Mouse (Mus musculus): ENCODE results near the gene Schip1. TPM values are rescaled to one million over a fixed set of nuclear protein-coding genes. Genes with fewer than 3 reads are reported as not detected.

Gene Schip1
- polyA plus RNA-seq, 1 experiment from 2014 or later = 60.3 TPM

GRCm38 (mm10) chr3:68582103-68582740 is 517.6 kb downstream of the Schip1 start:
- no peaks in the 10 kb centered on the region for H3K27me3 ChIP-seq (ENCODE audit: control insufficient read depth, insufficient read depth, low read length)
- H3K4me3 ChIP-seq (ENCODE audit: low read length) = no peak overlapping the region
- H3K36me3 ChIP-seq (ENCODE audit: control insufficient read depth, insufficient read depth) = no peaks in the 10 kb centered on the region
- ATAC-seq (replicated peaks; ENCODE audit: extremely low read depth, insufficient read depth, low FRiP score) = no peak
- no peaks in the 10 kb centered on the region for H3K9me3 ChIP-seq (replicated peaks; ENCODE audit: control insufficient read depth, low read length)
- H3K27ac ChIP-seq (ENCODE audit: low read length) = peak overlapping the region; percentile 90
- H3K9ac ChIP-seq (ENCODE audit: low read length) = peak overlapping the region; percentile 46
- H3K4me2 ChIP-seq (ENCODE audit: low read depth, low read length) = peak overlapping the region; percentile 57; the same call in 1 of the 2 replicates
- H3K4me1 ChIP-seq (ENCODE audit: control insufficient read depth, insufficient read depth, low read length) = peaks cover 39% of the 10 kb centered on the region
- WGBS = 76% methylated on average over 12 of the region's 12 CpGs

- peak overlapping the region; percentile 40 for H3K4me3 ChIP-seq (ENCODE audit: low read length)
- H3K4me2 ChIP-seq (ENCODE audit: low read depth, low read length) = peak overlapping the region; percentile 57
These were observed 518.6 kb downstream of the Schip1 start for GRCm38 (mm10) chr3:68583031-68583693.

GRCm38 (mm10) chr3:68583771-68584511 is 519.3 kb downstream of the Schip1 start:
- 31% methylated on average over 14 of the region's 14 CpGs for WGBS
- no peaks in the 10 kb centered on the region for H3K27me3 ChIP-seq (ENCODE audit: control insufficient read depth, insufficient read depth, low read length)
- peak; percentile 83 for ATAC-seq (replicated peaks; ENCODE audit: extremely low read depth, insufficient read depth, low FRiP score)
- H3K36me3 ChIP-seq (ENCODE audit: control insufficient read depth, insufficient read depth) = no peaks in the 10 kb centered on the region
- peak overlapping the region; percentile 90 for H3K27ac ChIP-seq (ENCODE audit: low read length)
- peak overlapping the region; percentile 57 for H3K4me2 ChIP-seq (ENCODE audit: low read depth, low read length)
- peak overlapping the region; percentile 40 for H3K4me3 ChIP-seq (ENCODE audit: low read length)
- peak overlapping the region; percentile 46 for H3K9ac ChIP-seq (ENCODE audit: low read length)
- H3K9me3 ChIP-seq (replicated peaks; ENCODE audit: control insufficient read depth, low read length) = no peaks in the 10 kb centered on the region
- H3K4me1 ChIP-seq (ENCODE audit: control insufficient read depth, insufficient read depth, low read length) = peaks cover 55% of the 10 kb centered on the region

More at GRCm38 (mm10) chr3:68583031-68583693, 518.6 kb downstream of the Schip1 start:
- 13% methylated on average over 14 of the region's 14 CpGs for WGBS
- ATAC-seq (replicated peaks; ENCODE audit: extremely low read depth, insufficient read depth, low FRiP score) = 0 out of 2 replicates have a peak, but pooled peaks have one; percentile 20
- Histone ChIP-seq H3K36me3 (ENCODE audit: control insufficient read depth, insufficient read depth) (no peaks in the 10 kb centered on the region), H3K4me1 (ENCODE audit: control insufficient read depth, insufficient read depth, low read length) (peaks cover 49% of the 10 kb centered on the region), H3K9me3 (replicated peaks; ENCODE audit: control insufficient read depth, low read length) (no peaks in the 10 kb centered on the region), H3K27ac (ENCODE audit: low read length) (peak overlapping the region; percentile 90), H3K27me3 (ENCODE audit: control insufficient read depth, insufficient read depth, low read length) (no peaks in the 10 kb centered on the region), H3K9ac (ENCODE audit: low read length) (peak overlapping the region; percentile 46)

GRCm38 (mm10) chr3:68585213-68585612 is 520.6 kb downstream of the Schip1 start:
- 74% methylated on average over 4 of the region's 4 CpGs for WGBS
- Histone ChIP-seq H3K36me3 (ENCODE audit: control insufficient read depth, insufficient read depth) (no peaks in the 10 kb centered on the region), H3K9ac (ENCODE audit: low read length) (peak overlapping the region; percentile 8; the same call in 1 of the 2 replicates), H3K9me3 (replicated peaks; ENCODE audit: control insufficient read depth, low read length) (no peaks in the 10 kb centered on the region), H3K4me1 (ENCODE audit: control insufficient read depth, insufficient read depth, low read length) (peaks cover 62% of the 10 kb centered on the region), H3K4me2 (ENCODE audit: low read depth, low read length) (peak overlapping the region; percentile 48), H3K27me3 (ENCODE audit: control insufficient read depth, insufficient read depth, low read length) (no peaks in the 10 kb centered on the region), H3K4me3 (ENCODE audit: low read length) (peak overlapping the region; percentile 25), H3K27ac (ENCODE audit: low read length) (peak overlapping the region; percentile 52)
- no peak for ATAC-seq (replicated peaks; ENCODE audit: extremely low read depth, insufficient read depth, low FRiP score)

- Histone ChIP-seq H3K27me3 (ENCODE audit: control insufficient read depth, insufficient read depth, low read length) (no peaks in the 10 kb centered on the region), H3K9ac (ENCODE audit: low read length) (peak overlapping the region; percentile 54), H3K4me3 (ENCODE audit: low read length) (no peak overlapping the region), H3K9me3 (replicated peaks; ENCODE audit: control insufficient read depth, low read length) (no peaks in the 10 kb centered on the region), H3K27ac (ENCODE audit: low read length) (peak overlapping the region; percentile 82), H3K36me3 (ENCODE audit: control insufficient read depth, insufficient read depth) (no peaks in the 10 kb centered on the region), H3K4me2 (ENCODE audit: low read depth, low read length) (peak overlapping the region; percentile 15), H3K4me1 (ENCODE audit: control insufficient read depth, insufficient read depth, low read length) (peaks cover 72% of the 10 kb centered on the region)
- ATAC-seq (replicated peaks; ENCODE audit: extremely low read depth, insufficient read depth, low FRiP score) = no peak
- whole genome bisulfite sequencing = 26% methylated on average over 9 of the region's 9 CpGs
These were observed 522.1 kb downstream of the Schip1 start for GRCm38 (mm10) chr3:68586646-68587064.

- H3K9me3 ChIP-seq (replicated peaks; ENCODE audit: control insufficient read depth, low read length) = no peaks in the 10 kb centered on the region
- no peak overlapping the region for H3K4me3 ChIP-seq (ENCODE audit: low read length)
- H3K27ac ChIP-seq (ENCODE audit: low read length) = peak overlapping the region; percentile 82
- H3K4me1 ChIP-seq (ENCODE audit: control insufficient read depth, insufficient read depth, low read length) = peaks cover 66% of the 10 kb centered on the region
- H3K9ac ChIP-seq (ENCODE audit: low read length) = no peak overlapping the region; the same call in 1 of the 2 replicates
- 52% methylated on average over 10 of the region's 10 CpGs for WGBS
- no peaks in the 10 kb centered on the region for H3K27me3 ChIP-seq (ENCODE audit: control insufficient read depth, insufficient read depth, low read length)
- H3K4me2 ChIP-seq (ENCODE audit: low read depth, low read length) = no peak overlapping the region; the same call in 1 of the 2 replicates
- no peaks in the 10 kb centered on the region for H3K36me3 ChIP-seq (ENCODE audit: control insufficient read depth, insufficient read depth)
- ATAC-seq (replicated peaks; ENCODE audit: extremely low read depth, insufficient read depth, low FRiP score) = no peak
These were observed 523.1 kb downstream of the Schip1 start for GRCm38 (mm10) chr3:68587567-68588245.

GRCm38 (mm10) chr3:68589220-68589840 is 524.7 kb downstream of the Schip1 start:
- Histone ChIP-seq H3K9me3 (replicated peaks; ENCODE audit: control insufficient read depth, low read length) (no peaks in the 10 kb centered on the region), H3K4me3 (ENCODE audit: low read length) (no peak overlapping the region), H3K36me3 (ENCODE audit: control insufficient read depth, insufficient read depth) (no peaks in the 10 kb centered on the region), H3K4me2 (ENCODE audit: low read depth, low read length) (peak overlapping the region; percentile 25), H3K9ac (ENCODE audit: low read length) (peak overlapping the region; percentile 41), H3K27ac (ENCODE audit: low read length) (peak overlapping the region; percentile 66), H3K4me1 (ENCODE audit: control insufficient read depth, insufficient read depth, low read length) (peaks cover 56% of the 10 kb centered on the region), H3K27me3 (ENCODE audit: control insufficient read depth, insufficient read depth, low read length) (no peaks in the 10 kb centered on the region)
- ATAC-seq (replicated peaks; ENCODE audit: extremely low read depth, insufficient read depth, low FRiP score) = peak; percentile 63
- 41% methylated on average over 9 of the region's 9 CpGs for WGBS

- no peaks in the 10 kb centered on the region for H3K27me3 ChIP-seq (ENCODE audit: control insufficient read depth, insufficient read depth, low read length)
- H3K4me3 ChIP-seq (ENCODE audit: low read length) = no peak overlapping the region
- no peaks in the 10 kb centered on the region for H3K36me3 ChIP-seq (ENCODE audit: control insufficient read depth, insufficient read depth)
- no peaks in the 10 kb centered on the region for H3K9me3 ChIP-seq (replicated peaks; ENCODE audit: control insufficient read depth, low read length)
- WGBS = 74% methylated on average over 8 of the region's 8 CpGs
- no peak overlapping the region for H3K27ac ChIP-seq (ENCODE audit: low read length)
- H3K4me2 ChIP-seq (ENCODE audit: low read depth, low read length) = no peak overlapping the region
- peaks cover 49% of the 10 kb centered on the region for H3K4me1 ChIP-seq (ENCODE audit: control insufficient read depth, insufficient read depth, low read length)
- no peak for ATAC-seq (replicated peaks; ENCODE audit: extremely low read depth, insufficient read depth, low FRiP score)
- no peak overlapping the region for H3K9ac ChIP-seq (ENCODE audit: low read length)
These were observed 525.8 kb downstream of the Schip1 start for GRCm38 (mm10) chr3:68590436-68590835.
